Mouse (Mus musculus): ENCODE results near the gene Pts.

The Pts gene

GRCm38 (mm10) chr9:50530890-50531289, 2.4 kb upstream of the Pts start:
- no peak for DNase-seq

- no peak for DNase-seq
Observed at GRCm38 (mm10) chr9:50527860-50528259, 664 bp downstream of the Pts start.

GRCm38 (mm10) chr9:50525585-50525984, 2.9 kb downstream of the Pts start:
- no peak for DNase-seq

GRCm38 (mm10) chr9:50524936-50525335, 3.6 kb downstream of the Pts start:
- no peak for DNase-seq

- DNase-seq = no peak
Observed at GRCm38 (mm10) chr9:50522574-50522973, 6.0 kb downstream of the Pts start.

- DNase-seq = no peak
Observed at GRCm38 (mm10) chr9:50521562-50521961, 7.0 kb downstream of the Pts start.

- no peak for DNase-seq
Observed at GRCm38 (mm10) chr9:50520748-50521147, 7.8 kb downstream of the Pts start.

- no peak for DNase-seq
Observed at GRCm38 (mm10) chr9:50518781-50519180, 9.7 kb downstream of the Pts start.

GRCm38 (mm10) chr9:50515462-50515861, 13.1 kb downstream of the Pts start:
- DNase-seq = no peak

- DNase-seq = no peak
Observed at GRCm38 (mm10) chr9:50507570-50507969, 21.0 kb downstream of the Pts start.

- no peak for DNase-seq
Observed at GRCm38 (mm10) chr9:50505405-50505804, 23.1 kb downstream of the Pts start.

- no peak for DNase-seq
Observed at GRCm38 (mm10) chr9:50502949-50503348, 25.6 kb downstream of the Pts start.

GRCm38 (mm10) chr9:50500974-50501501, 27.5 kb downstream of the Pts start:
- no peak for DNase-seq

GRCm38 (mm10) chr9:50500467-50500973, 28.0 kb downstream of the Pts start:
- no peak for DNase-seq

- DNase-seq = no peak
Observed at GRCm38 (mm10) chr9:50499781-50500180, 28.7 kb downstream of the Pts start.

- no peak for DNase-seq
Observed at GRCm38 (mm10) chr9:50498815-50499214, 29.7 kb downstream of the Pts start.

- DNase-seq = no peak
Observed at GRCm38 (mm10) chr9:50497536-50497935, 31.0 kb downstream of the Pts start.

GRCm38 (mm10) chr9:50497076-50497475, 31.4 kb downstream of the Pts start:
- no peak for DNase-seq

GRCm38 (mm10) chr9:50496546-50496945, 32.0 kb downstream of the Pts start:
- no peak for DNase-seq

- no peak for DNase-seq
Observed at GRCm38 (mm10) chr9:50496151-50496505, 32.4 kb downstream of the Pts start.

GRCm38 (mm10) chr9:50495405-50496150, 32.9 kb downstream of the Pts start:
- no peak for DNase-seq

GRCm38 (mm10) chr9:50494311-50494710, 34.2 kb downstream of the Pts start, which contains the start of gene Plet1:
Plet1 (plus strand) TSS chr9:50494525.
- DNase-seq = no peak

GRCm38 (mm10) chr9:50493777-50494176, 34.7 kb downstream of the Pts start:
- DNase-seq = no peak

- DNase-seq = no peak
Observed at GRCm38 (mm10) chr9:50491531-50492045, 36.9 kb downstream of the Pts start.
